Mouse (Mus musculus) heart, embryonic 13.5 days (tissue): Measurements from ENCODE around the gene Pacrg. TPM values are rescaled to one million over a fixed set of nuclear protein-coding genes. Genes with fewer than 3 reads are reported as not detected.

ENCODE experiments used
- ATAC-seq: fragments of 200-750 bp; cut with Nextera tagmentation; 2 replicates; pipeline ENCODE4 v1.8.0; 2017; ENCODE audit warnings: moderate TSS enrichment; ENCODE audit not compliant: insufficient number of reproducible peaks, low FRiP score, low TSS enrichment; ENCODE audit errors: extremely low read depth
- H3K27ac ChIP-seq: fragments of 300-500 bp; sonication (generic); replicated peaks from 2 replicates; pipeline ENCODE4 v1.5.1; 2015; ENCODE audit warnings: moderate library complexity, mild to moderate bottlenecking, inconsistent platforms
- H3K27me3 ChIP-seq: fragments of 300-500 bp; sonication (generic); replicated peaks from 2 replicates; pipeline ENCODE4 v1.6.1; 2015; ENCODE audit warnings: mild to moderate bottlenecking, inconsistent platforms
- H3K36me3 ChIP-seq: fragments of 300-500 bp; sonication (generic); 2 replicates; pipeline ENCODE4 v1.6.1; 2015; ENCODE audit warnings: mild to moderate bottlenecking, inconsistent platforms
- H3K4me1 ChIP-seq: fragments of 300-500 bp; sonication (generic); 2 replicates; pipeline ENCODE4 v1.6.1; 2015; ENCODE audit warnings: inconsistent platforms
- H3K4me2 ChIP-seq: fragments of 300-500 bp; sonication (generic); 2 replicates; pipeline ENCODE4 v1.6.1; 2015; ENCODE audit warnings: inconsistent platforms, mild to moderate bottlenecking, moderate library complexity
- H3K4me3 ChIP-seq: fragments of 300-500 bp; sonication (generic); 2 replicates; pipeline ENCODE4 v1.5.1; 2015; ENCODE audit warnings: moderate library complexity, mild to moderate bottlenecking, inconsistent platforms
- H3K9ac ChIP-seq: fragments of 300-500 bp; sonication (generic); 2 replicates; pipeline ENCODE4 v1.6.1; 2015; ENCODE audit warnings: inconsistent platforms, mild to moderate bottlenecking, moderate library complexity
- H3K9me3 ChIP-seq: fragments of 300-500 bp; sonication (generic); 2 replicates; pipeline ENCODE4 v1.6.1; 2016; ENCODE audit warnings: inconsistent platforms
- WGBS: fragments of 180-500 bp; shearing (Covaris S2); methylation state at CpG from one replicate; pipeline ENCODE4 v1.1.7; 2015; ENCODE audit warnings: mixed read lengths; 5-methylcytosine and 5-hydroxymethylcytosine counted together
- polyA plus RNA-seq: library from polyadenylated mRNA; unstranded; fragments of >200 nt; fragmentation: Nextera tagmentation; extraction: Ambion mirVana; gene quantifications from 2 replicates; pipeline ENCODE4 v1.2.1, GENCODE M21; 2015

The Pacrg gene
- polyA plus RNA-seq, 1 experiment from 2014 or later = 0.64 TPM

- ATAC-seq = no peak
Observed at GRCm38 (mm10) chr17:10488873-10489272, 351.2 kb downstream of the Pacrg start.

GRCm38 (mm10) chr17:10483945-10484546 is 356.1 kb downstream of the Pacrg start:
- H3K27me3 ChIP-seq = no peaks in the 10 kb centered on the region
- H3K36me3 ChIP-seq = no peaks in the 10 kb centered on the region
- no peaks in the 10 kb centered on the region for H3K9me3 ChIP-seq
- ATAC-seq = no peak
- H3K27ac ChIP-seq = no peak overlapping the region
- WGBS = 67% methylated on average over 6 of the region's 6 CpGs
- no peak overlapping the region for H3K4me2 ChIP-seq
- no peak overlapping the region for H3K4me3 ChIP-seq
- H3K9ac ChIP-seq = no peak overlapping the region
- peaks cover 45% of the 10 kb centered on the region for H3K4me1 ChIP-seq

More at GRCm38 (mm10) chr17:10488873-10489272, 351.2 kb downstream of the Pacrg start:
- H3K36me3 ChIP-seq = no peaks in the 10 kb centered on the region
- no peak overlapping the region for H3K27ac ChIP-seq
- H3K4me2 ChIP-seq = no peak overlapping the region
- WGBS = 71% methylated on average over 2 of the region's 2 CpGs
- H3K9me3 ChIP-seq = no peaks in the 10 kb centered on the region
- H3K4me3 ChIP-seq = no peak overlapping the region
- no peak overlapping the region for H3K9ac ChIP-seq
- peaks cover 68% of the 10 kb centered on the region for H3K4me1 ChIP-seq
- H3K27me3 ChIP-seq = no peaks in the 10 kb centered on the region

DNA sequence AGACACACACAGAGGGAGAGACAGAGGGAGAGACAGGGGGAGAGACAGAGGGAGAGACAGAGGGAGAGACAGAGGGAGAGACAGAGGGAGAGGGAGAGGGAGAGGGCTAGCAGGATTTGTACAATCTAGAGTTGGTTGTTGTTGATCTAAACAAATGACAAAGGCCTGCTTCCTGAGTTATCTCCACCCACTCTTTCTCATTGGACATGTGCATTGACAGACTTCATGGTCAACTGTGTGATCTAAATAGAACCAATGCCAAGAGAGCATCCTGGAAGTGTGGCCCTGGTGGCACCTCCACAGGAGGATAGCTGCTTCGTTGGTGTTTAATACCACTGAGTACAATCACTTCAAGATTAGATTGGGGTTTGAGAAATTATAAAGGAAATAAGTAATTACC is 359.0 kb downstream of the Pacrg start:
- no peak overlapping the region for H3K4me3 ChIP-seq
- H3K9ac ChIP-seq = no peak overlapping the region
- H3K4me2 ChIP-seq = no peak overlapping the region
- no peak overlapping the region for H3K27ac ChIP-seq
- peaks cover 57% of the 10 kb centered on the region for H3K4me1 ChIP-seq
- H3K27me3 ChIP-seq = no peaks in the 10 kb centered on the region
- no peak for ATAC-seq
- 69% methylated on average over 1 of the region's 1 CpGs for WGBS
- no peaks in the 10 kb centered on the region for H3K9me3 ChIP-seq
- H3K36me3 ChIP-seq = no peaks in the 10 kb centered on the region

DNA sequence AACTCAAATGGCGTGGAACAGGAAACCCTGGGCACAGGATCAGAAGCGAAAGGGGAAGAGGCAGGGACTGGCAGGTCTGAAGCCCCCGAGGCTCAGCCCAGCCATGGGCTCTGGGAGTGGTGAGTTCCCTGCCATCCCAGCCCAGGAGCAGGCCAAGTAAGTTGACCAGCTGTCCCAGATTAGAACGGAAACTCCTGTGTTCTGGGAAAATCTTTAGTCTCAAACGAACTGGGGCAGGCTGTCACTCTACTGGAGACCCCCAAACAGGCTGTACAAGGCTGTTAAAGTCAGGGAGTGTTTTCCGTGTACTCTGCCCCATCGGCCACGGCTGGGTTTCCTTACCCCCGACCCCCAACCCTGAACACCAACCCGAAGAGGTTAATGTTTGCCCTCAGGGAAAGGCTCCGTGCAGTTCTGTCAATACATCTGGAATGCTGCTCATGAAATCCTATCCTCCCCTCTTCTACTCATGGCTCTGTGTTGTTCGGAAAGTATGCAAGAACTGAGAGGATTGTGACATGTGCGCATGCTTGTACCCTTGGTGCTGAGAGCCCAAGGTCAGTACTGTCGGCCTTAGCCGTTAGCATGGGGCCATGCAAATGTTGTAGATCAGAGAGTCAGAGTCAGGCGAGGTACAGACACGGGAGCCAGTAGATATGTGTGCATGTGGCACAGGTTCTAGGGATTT is 360.9 kb downstream of the Pacrg start:
- Histone ChIP-seq H3K4me2 (no peak overlapping the region), H3K36me3 (no peaks in the 10 kb centered on the region), H3K27ac (peak overlapping the region; percentile 87), H3K27me3 (no peaks in the 10 kb centered on the region), H3K9me3 (no peaks in the 10 kb centered on the region), H3K4me1 (peaks cover 70% of the 10 kb centered on the region), H3K4me3 (no peak overlapping the region), H3K9ac (no peak overlapping the region; the same call in 1 of the 2 replicates)
- WGBS = 45% methylated on average over 17 of the region's 17 CpGs
- ATAC-seq = 0 out of 2 replicates have a peak, but pooled peaks have one; percentile 43

DNA sequence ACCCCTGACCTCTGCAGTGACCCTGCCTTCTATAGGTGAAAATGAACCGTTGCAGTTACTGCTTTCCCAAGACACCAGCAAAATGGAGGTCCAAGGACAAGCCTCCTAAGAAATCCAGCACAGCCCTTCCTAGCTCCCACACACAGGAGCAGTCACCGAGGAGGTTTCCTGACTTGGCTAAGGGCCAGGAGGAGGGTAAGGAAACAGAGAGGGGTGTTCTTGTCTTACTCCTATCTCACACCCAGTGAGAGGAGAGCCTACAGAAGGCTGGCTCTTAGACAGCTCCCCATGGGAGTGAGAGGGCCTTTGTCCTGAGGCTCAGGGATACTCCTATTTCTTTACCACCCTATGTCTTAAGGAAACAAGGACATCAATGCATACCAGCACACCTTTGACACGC is 361.7 kb downstream of the Pacrg start:
- no peak for ATAC-seq

DNA sequence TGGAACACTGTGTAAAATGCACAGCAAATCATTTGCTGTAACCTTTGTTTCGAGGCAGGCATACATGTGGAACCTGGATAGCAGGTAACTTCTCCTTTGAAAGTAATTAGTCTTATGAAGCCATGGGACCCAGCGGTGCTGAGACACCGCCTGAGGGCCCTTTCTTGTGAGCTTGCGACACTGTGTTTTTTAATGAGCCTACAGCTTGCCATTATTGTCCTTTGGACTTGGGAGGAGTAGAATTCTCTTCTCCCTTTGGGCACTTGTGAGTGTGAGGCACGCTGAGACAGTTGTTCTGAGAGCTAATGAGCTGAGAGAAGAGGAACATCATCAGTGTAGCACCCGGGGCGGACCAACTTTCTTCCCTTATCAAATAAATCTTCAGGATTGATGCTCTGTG is 363.3 kb downstream of the Pacrg start:
- Histone ChIP-seq H3K9me3 (no peaks in the 10 kb centered on the region), H3K36me3 (no peaks in the 10 kb centered on the region), H3K27me3 (no peaks in the 10 kb centered on the region), H3K27ac (peak overlapping the region; percentile 95), H3K4me1 (peaks cover 80% of the 10 kb centered on the region), H3K4me2 (no peak overlapping the region), H3K4me3 (no peak overlapping the region), H3K9ac (no peak overlapping the region)
- 85% methylated on average over 7 of the region's 7 CpGs for WGBS
- no peak for ATAC-seq

More for the DNA sequence above, 361.7 kb downstream of the Pacrg start:
- Histone ChIP-seq H3K4me3 (no peak overlapping the region), H3K27me3 (no peaks in the 10 kb centered on the region), H3K4me2 (no peak overlapping the region), H3K9me3 (no peaks in the 10 kb centered on the region), H3K36me3 (no peaks in the 10 kb centered on the region), H3K27ac (peak overlapping the region; percentile 87), H3K4me1 (peaks cover 72% of the 10 kb centered on the region), H3K9ac (no peak overlapping the region)
- 53% methylated on average over 3 of the region's 3 CpGs for WGBS

DNA sequence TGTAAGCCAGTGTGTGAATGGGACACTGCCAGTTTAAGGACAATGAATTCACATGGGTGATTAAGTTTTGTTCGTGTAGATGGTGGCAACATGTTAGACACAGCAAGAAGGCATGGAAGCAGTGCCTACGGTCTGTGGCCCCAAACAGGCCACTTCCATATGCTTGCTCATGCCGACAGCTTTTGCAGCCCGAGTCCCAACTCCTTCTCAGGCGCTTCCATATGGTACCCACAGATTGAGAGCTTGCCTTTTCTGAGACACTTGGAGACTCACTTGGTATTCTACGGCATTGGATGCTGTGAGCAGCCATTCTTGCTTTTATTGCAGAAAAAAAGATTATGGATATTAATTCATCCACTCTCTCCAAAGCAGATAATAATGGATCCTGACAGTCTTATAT is 365.1 kb downstream of the Pacrg start:
- Histone ChIP-seq H3K9ac (no peak overlapping the region; the same call in 1 of the 2 replicates), H3K9me3 (no peaks in the 10 kb centered on the region), H3K4me2 (no peak overlapping the region), H3K36me3 (no peaks in the 10 kb centered on the region), H3K27ac (peak overlapping the region; percentile 95), H3K4me1 (peaks cover 70% of the 10 kb centered on the region), H3K27me3 (no peaks in the 10 kb centered on the region), H3K4me3 (no peak overlapping the region)
- ATAC-seq = no peak
- 62% methylated on average over 6 of the region's 6 CpGs for WGBS

DNA sequence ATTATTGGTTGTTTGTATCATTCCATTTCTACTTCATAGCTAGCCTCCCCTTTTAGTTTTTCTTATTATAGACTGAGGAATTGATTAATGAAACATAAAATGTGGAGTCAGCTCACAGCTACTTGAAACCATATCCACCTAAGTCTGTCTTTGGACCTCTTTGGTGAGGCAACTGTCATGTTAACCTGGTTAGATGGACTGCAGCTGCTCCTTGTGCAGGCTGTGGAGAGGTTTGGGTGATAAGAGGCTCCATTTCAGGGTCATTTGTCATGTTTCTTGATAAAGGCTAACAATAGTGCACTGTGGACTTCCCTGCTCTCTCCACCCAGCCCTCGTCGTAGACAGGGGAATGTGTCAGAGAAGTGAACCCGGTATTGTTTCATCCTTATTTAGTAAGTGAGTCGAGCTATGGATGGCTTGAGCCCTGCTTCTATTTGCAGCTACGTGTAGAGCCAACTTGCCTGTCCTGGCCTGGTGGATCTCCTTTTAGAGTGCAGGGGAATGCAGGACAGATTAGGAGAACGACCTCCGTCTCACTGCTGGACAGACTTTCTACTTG is 366.2 kb downstream of the Pacrg start:
- H3K36me3 ChIP-seq = no peaks in the 10 kb centered on the region
- peak; percentile 81; the same call in 1 of the 2 replicates for ATAC-seq
- no peak overlapping the region for H3K9ac ChIP-seq
- H3K27ac ChIP-seq = peak overlapping the region; percentile 95
- peak overlapping the region; percentile 18 for H3K4me2 ChIP-seq
- H3K9me3 ChIP-seq = no peaks in the 10 kb centered on the region
- H3K4me3 ChIP-seq = no peak overlapping the region
- peaks cover 59% of the 10 kb centered on the region for H3K4me1 ChIP-seq
- no peaks in the 10 kb centered on the region for H3K27me3 ChIP-seq
- 10% methylated on average over 7 of the region's 7 CpGs for WGBS

- no peaks in the 10 kb centered on the region for H3K36me3 ChIP-seq
- no peak overlapping the region for H3K4me3 ChIP-seq
- peaks cover 52% of the 10 kb centered on the region for H3K4me1 ChIP-seq
- H3K27ac ChIP-seq = peak overlapping the region; percentile 95
- no peaks in the 10 kb centered on the region for H3K27me3 ChIP-seq
- H3K9me3 ChIP-seq = no peaks in the 10 kb centered on the region
- H3K9ac ChIP-seq = no peak overlapping the region
- no peak for ATAC-seq
- peak overlapping the region; percentile 18 for H3K4me2 ChIP-seq
- 34% methylated on average over 6 of the region's 6 CpGs for WGBS
Observed at GRCm38 (mm10) chr17:10473175-10473574, 366.9 kb downstream of the Pacrg start.

GRCm38 (mm10) chr17:10469874-10470568 is 370.1 kb downstream of the Pacrg start:
- no peak for ATAC-seq
- Histone ChIP-seq H3K9ac (no peak overlapping the region), H3K27me3 (no peaks in the 10 kb centered on the region), H3K9me3 (no peaks in the 10 kb centered on the region), H3K36me3 (no peaks in the 10 kb centered on the region), H3K4me1 (peaks cover 32% of the 10 kb centered on the region), H3K27ac (no peak overlapping the region), H3K4me3 (no peak overlapping the region), H3K4me2 (no peak overlapping the region)
- WGBS = 81% methylated on average over 9 of the region's 9 CpGs

DNA sequence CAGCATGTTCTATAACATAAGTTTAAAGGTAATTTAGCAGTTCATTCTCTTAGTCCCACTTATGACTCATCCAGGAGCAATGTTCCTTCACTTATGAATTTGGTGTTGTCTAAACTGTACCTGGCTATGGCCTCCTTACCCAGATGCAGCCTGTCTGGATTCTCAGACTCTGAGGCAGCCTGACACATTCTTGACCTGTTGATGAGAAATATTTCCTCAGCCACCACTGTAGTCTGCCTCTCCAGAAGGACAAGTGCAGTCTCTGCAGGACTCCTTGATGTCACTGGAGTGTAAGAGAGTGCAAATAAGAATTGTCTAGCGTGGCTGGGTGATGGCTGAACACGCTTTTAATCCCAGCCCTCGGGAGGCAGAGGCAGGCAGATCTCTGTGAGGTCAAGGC is 373.0 kb downstream of the Pacrg start:
- no peak overlapping the region for H3K4me2 ChIP-seq
- H3K4me1 ChIP-seq = peaks cover 11% of the 10 kb centered on the region
- no peak overlapping the region for H3K9ac ChIP-seq
- no peak for ATAC-seq
- no peaks in the 10 kb centered on the region for H3K27me3 ChIP-seq
- H3K9me3 ChIP-seq = no peaks in the 10 kb centered on the region
- 78% methylated on average over 3 of the region's 3 CpGs for WGBS
- H3K4me3 ChIP-seq = no peak overlapping the region
- H3K27ac ChIP-seq = 0 out of 2 replicates have a peak overlapping the region, but pooled peaks have one; percentile 8
- H3K36me3 ChIP-seq = no peaks in the 10 kb centered on the region
